Mouse (Mus musculus) cortical plate, adult 2 months (tissue): Measurements from ENCODE around the gene Synrg. TPM values are rescaled to one million over a fixed set of nuclear protein-coding genes. Genes with fewer than 3 reads are reported as not detected.

Experiments
- H3K27ac ChIP-seq: fragments of 200-500 bp; 2 replicates; pipeline ENCODE4 v1.5.1; 2012; ENCODE audit warnings: low read length, control low read depth, inconsistent platforms; ENCODE audit not compliant: insufficient read depth
- H3K4me1 ChIP-seq: fragments of 200-500 bp; 2 replicates; pipeline ENCODE4 v1.6.1; 2011; ENCODE audit warnings: low read length; ENCODE audit not compliant: control insufficient read depth, insufficient read depth
- H3K4me3 ChIP-seq: fragments of 200-500 bp; 2 replicates; pipeline ENCODE4 v1.5.1; 2011; ENCODE audit warnings: mild to moderate bottlenecking, low read length, control low read depth; ENCODE audit not compliant: insufficient read depth
- CTCF ChIP-seq: fragments of 200-500 bp; IDR thresholded peaks from 2 replicates; pipeline ENCODE4 v1.5.1; 2011; ENCODE audit warnings: mild to moderate bottlenecking, control low read depth, low read length; ENCODE audit not compliant: insufficient read depth; ENCODE audit errors: extremely low read depth
- POLR2A ChIP-seq: fragments of 200-500 bp; IDR thresholded peaks from 2 replicates; pipeline ENCODE4 v1.6.1; 2011; ENCODE audit warnings: mild to moderate bottlenecking, low read length, control low read depth; ENCODE audit not compliant: insufficient read depth; ENCODE audit errors: extremely low read depth
- polyA plus RNA-seq: library from polyadenylated mRNA; depleted of rRNA; stranded (reverse); fragments of >200 nt; gene quantifications from 2 replicates; pipeline ENCODE4 v1.2.3, GENCODE M21; 2012

Synrg gene
- polyA plus RNA-seq, 1 experiment: 22.3 TPM

- no peak overlapping the region for H3K4me3 ChIP-seq
- no peak for TF ChIP-seq POLR2A
- TF ChIP-seq CTCF: no peak
- H3K27ac ChIP-seq: no peak overlapping the region
- H3K4me1 ChIP-seq: no peaks in the 10 kb centered on the region
These were observed 68.3 kb downstream of the Synrg start for GRCm38 (mm10) chr11:84032559-84032958.

DNA sequence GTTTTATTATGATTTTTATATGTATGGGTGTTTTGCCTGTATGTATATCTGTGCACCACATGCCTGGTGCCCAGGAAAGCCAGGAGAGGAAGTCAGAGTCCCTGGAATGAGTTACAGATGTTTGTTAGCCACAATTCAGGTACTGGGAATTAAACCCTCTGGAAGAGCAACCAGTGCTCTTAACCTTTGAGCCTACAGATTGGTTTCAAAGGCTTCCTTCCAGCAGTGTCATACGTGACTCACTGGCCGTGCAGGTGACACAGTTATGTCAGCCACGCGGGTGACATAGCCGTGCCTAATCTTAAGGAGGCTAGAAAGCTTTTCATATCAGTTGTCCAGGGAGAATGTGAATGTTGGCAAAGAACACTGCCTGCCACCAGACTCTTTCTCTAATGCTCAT, 69.4 kb downstream of the Synrg start:
- TF ChIP-seq CTCF: no peak
- TF ChIP-seq POLR2A: no peak
- no peak overlapping the region for H3K27ac ChIP-seq
- no peaks in the 10 kb centered on the region for H3K4me1 ChIP-seq
- H3K4me3 ChIP-seq: no peak overlapping the region

DNA sequence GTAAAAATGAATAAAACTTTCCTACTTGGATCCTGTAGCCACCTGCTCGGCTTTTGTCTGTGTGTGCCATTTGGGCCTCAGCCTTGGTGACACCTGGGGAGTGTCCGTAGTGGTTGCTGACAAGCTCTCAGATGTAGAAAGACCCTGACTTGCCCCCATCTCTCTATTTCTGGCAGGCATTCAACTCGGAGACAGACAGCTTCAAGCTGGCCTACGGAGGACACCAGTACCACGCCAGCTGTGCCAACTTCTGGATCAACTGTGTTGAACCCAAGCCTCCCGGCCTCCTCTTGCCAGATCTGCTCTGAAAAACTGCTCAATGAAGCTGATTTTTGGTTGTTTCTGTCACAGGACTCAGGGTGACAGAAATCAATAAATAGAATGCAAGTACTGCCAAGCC, 76.4 kb downstream of the Synrg start:
- Histone ChIP-seq H3K27ac (no peak overlapping the region), H3K4me1 (peaks cover 8% of the 10 kb centered on the region), H3K4me3 (no peak overlapping the region)
- TF ChIP-seq POLR2A (no peak), CTCF (no peak)

DNA sequence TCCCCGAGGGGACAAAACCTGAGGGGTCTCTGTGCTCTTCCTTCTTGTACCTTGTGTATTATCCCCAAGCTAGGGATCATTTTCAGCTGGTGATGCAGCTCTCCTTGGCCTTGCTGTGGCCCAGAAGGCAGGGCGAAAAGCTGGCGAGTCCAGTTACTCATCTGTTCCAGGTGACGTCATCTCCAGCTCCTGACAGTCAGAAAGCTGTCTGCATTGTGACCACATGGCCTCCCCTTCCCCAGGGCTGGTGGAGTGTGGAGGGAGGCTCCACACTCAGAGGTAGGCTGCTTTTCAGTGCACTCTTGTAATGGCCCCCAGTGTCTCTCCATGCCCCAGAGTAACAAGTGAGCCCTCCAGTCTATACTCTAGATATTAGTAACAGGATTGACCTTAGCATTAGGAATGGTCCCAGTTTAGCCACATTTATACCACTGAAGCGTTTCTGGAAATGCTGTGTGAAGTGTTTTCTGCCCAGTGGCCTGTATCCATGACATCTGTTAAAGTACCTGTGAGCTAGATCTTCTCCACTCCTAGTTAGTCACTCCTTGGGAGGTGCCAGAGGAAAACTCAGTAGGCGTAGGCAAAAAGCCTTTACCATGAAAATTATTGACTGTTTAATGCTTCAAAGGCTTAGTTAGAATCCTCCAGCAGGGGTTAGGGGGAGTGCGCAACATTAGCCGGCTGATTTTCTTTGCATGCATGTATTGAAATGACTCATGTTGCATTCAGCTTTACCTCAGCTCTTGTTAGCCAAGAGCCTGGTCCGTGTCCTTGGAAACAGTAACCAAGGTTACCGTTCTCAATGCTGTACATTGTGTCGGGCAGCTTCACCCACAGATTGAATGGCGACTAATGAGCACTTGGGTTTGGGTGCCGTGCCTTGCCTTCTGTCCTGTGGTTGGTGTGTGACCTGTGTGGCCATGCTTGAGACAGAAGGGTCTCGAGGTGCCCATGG, 78.9 kb downstream of the Synrg start:
- H3K27ac ChIP-seq: peak overlapping the region; percentile 4
- no peak overlapping the region for H3K4me3 ChIP-seq
- peaks cover 8% of the 10 kb centered on the region for H3K4me1 ChIP-seq
- no peak for TF ChIP-seq POLR2A
- TF ChIP-seq CTCF: no peak

DNA sequence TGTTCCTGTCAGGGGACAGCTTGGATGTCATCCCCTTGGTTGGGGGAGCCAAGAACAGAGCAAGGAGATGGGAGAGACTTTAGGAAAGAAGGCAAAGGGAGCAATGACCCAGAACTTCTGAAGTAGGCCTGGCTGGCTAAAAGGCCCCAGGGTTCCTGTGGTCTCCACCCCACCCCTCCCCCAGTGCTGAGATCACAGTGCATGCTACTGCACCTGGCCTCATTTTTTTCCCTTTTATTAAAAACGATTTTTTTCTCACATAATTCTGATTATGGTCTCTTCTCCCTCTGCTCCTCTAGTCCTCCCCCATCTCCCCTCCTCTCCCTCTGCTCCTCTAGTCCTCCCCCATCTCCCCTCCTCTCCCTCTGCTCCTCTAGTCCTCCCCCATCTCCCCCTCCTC, 80.8 kb downstream of the Synrg start:
- no peak overlapping the region for H3K27ac ChIP-seq
- H3K4me3 ChIP-seq: no peak overlapping the region
- peaks cover 13% of the 10 kb centered on the region for H3K4me1 ChIP-seq
- no peak for TF ChIP-seq POLR2A
- TF ChIP-seq CTCF: no peak

DNA sequence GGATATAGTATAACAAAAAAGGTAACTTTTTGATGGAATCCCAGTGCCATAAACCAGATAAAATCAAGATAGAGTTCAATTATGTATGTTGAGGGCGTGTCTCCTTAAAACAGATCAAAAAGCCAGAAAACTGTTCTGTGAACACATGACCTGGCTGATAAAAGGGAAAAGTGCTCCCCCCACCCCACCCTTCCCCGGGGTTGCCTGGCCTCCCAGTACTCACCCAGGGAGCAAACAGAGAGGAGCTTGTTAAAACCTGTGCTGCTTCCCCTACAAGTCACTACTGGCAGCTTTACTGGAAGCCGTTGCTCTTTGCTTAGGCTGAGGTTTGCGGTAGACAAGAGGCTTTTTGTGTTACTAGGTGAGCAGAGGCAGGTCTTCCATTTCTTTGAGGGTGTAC, 83.0 kb downstream of the Synrg start:
- H3K4me1 ChIP-seq: peaks cover 13% of the 10 kb centered on the region
- H3K27ac ChIP-seq: no peak overlapping the region
- TF ChIP-seq POLR2A (no peak), CTCF (no peak)
- no peak overlapping the region for H3K4me3 ChIP-seq

GRCm38 (mm10) chr11:84048411-84048810, 84.2 kb downstream of the Synrg start:
- Histone ChIP-seq H3K4me3 (no peak overlapping the region), H3K27ac (no peak overlapping the region), H3K4me1 (peaks cover 8% of the 10 kb centered on the region)
- TF ChIP-seq CTCF: no peak
- no peak for TF ChIP-seq POLR2A

DNA sequence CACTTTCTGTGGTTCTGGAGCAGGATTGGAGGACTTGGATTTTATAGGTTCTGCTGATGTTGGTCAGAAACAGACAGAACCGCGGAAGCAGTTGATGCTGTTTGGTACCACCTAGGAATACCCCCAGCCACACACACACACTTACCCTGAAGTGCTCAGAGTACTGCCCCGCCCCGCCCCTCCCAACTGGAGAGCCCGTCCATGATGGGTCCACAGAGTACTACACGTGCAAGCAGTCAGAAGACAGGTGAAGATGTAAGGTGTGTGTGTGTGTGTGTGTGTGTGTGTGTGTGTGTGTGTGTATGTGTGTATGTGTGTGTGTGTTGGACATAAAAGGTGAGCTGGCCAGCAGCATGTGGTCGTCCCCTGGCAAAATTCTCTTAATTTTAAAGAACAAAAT, 88.8 kb downstream of the Synrg start:
- Histone ChIP-seq H3K4me1 (peaks cover 9% of the 10 kb centered on the region), H3K27ac (no peak overlapping the region), H3K4me3 (no peak overlapping the region)
- no peak for TF ChIP-seq POLR2A
- no peak for TF ChIP-seq CTCF

GRCm38 (mm10) chr11:84053524-84054163, 89.4 kb downstream of the Synrg start:
- Histone ChIP-seq H3K4me3 (no peak overlapping the region), H3K4me1 (peaks cover 9% of the 10 kb centered on the region), H3K27ac (no peak overlapping the region)
- TF ChIP-seq POLR2A (no peak), CTCF (no peak)

DNA sequence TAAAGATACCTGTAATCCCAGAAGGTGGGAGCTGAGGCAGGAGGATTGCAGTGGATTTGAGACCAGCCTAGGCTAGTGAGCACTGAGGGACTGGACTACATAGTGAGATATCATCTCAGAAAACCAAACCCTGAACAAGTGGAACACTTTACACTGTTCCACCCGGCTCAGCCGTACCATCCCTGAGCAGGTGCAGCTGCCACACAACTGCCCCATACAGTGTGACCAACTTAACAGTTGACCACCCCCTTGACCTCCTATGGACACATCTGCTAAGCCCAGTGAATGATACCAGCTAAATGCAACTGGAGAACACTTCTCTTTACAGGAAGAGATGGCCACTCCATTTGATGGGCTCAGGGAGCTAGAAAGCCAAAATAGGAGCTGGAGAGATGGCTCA, 93.2 kb downstream of the Synrg start:
- TF ChIP-seq POLR2A (no peak), CTCF (no peak)
- H3K4me3 ChIP-seq: no peak overlapping the region
- no peak overlapping the region for H3K27ac ChIP-seq
- H3K4me1 ChIP-seq: peaks cover 4% of the 10 kb centered on the region
